Comparison of ENCODE assay signal across 16 mouse cellular contexts in genomic region chr17:59421489-59421888, GRCm38 (mm10).
DNase-seq lines count a peak whose midpoint lies in the region; ATAC-seq lines count a peak whose summit lies in the region.
"Had no signal": no experiment of that assay in that cellular context is flagged by ENCODE, and none has a peak within 500 bp of the region (broad histone marks: within the 10 kb centered on the region; RNA-seq: fewer than 3 reads in every experiment).

No protein-coding gene starts in this region.

- 31% methylated on average over 14 of the region's 14 CpGs for WGBS in limb, embryonic 10.5 days
- 41% methylated on average over 14 of the region's 14 CpGs for WGBS in neural tube, embryonic 14.5 days

- DNase-seq in frontal cortex, postnatal 36 days (ENCODE audit: low spot score in 2 of 2): peak; percentile 6
- no peak for DNase-seq in frontal cortex, postnatal 14 days (ENCODE audit: low spot score in 2 of 2)
- peak; percentile 3 to 7 for DNase-seq in layer of hippocampus, postnatal 36 days
- no peak for DNase-seq in layer of hippocampus, postnatal 10 days (ENCODE audit: low spot score in 2 of 2)
- DNase-seq in limb, embryonic 10.5 days (ENCODE audit: low spot score): peak; percentile 48
- no peak for DNase-seq in thymus, postnatal 4 days
- DNase-seq: adrenal gland, postnatal 14 days; cerebellum, adult 9-11 months; gastrocnemius, postnatal 10 days; kidney, postnatal 14 days; lung, postnatal 10 days; thymus, adult 18-20 months had no signal

- no peak overlapping the region for H3K27ac ChIP-seq in limb, embryonic 10.5 days
- H3K27ac ChIP-seq in neural tube, embryonic 14.5 days (ENCODE audit: low read depth, low read length): peak overlapping the region; percentile 45
- H3K27ac ChIP-seq: liver, embryonic 12.5 days had no signal

- H3K9ac ChIP-seq in neural tube, embryonic 14.5 days (replicated peaks; ENCODE audit: low read depth, low read length): 0 out of 2 replicates have a peak overlapping the region, but pooled peaks have one; percentile 21
- H3K9ac ChIP-seq: heart, embryonic 12.5 days; liver, embryonic 12.5 days had no signal

- no peaks in the 10 kb centered on the region for H3K9me3 ChIP-seq in limb, embryonic 10.5 days (replicated peaks)
- no peaks in the 10 kb centered on the region for H3K9me3 ChIP-seq in neural tube, embryonic 14.5 days (ENCODE audit: control insufficient read depth, low read length)
- H3K9me3 ChIP-seq: heart, embryonic 12.5 days; liver, embryonic 12.5 days had no signal

- H3K4me1 ChIP-seq in limb, embryonic 10.5 days: peaks cover 18% of the 10 kb centered on the region; the same call in 1 of the 2 replicates
- H3K4me1 ChIP-seq in neural tube, embryonic 14.5 days (ENCODE audit: control insufficient read depth, insufficient read depth, low read length): no peaks in the 10 kb centered on the region
- H3K4me1 ChIP-seq: heart, embryonic 12.5 days; liver, embryonic 12.5 days had no signal

- peak; percentile 92 for ATAC-seq in neural tube, embryonic 14.5 days (ENCODE audit: low read depth)
- ATAC-seq: CD4-positive, CD25-positive, alpha-beta regulatory T cell, adult 4 months; liver, embryonic 12.5 days had no signal

- H3K36me3 ChIP-seq in limb, embryonic 10.5 days: no peaks in the 10 kb centered on the region
- no peaks in the 10 kb centered on the region for H3K36me3 ChIP-seq in neural tube, embryonic 14.5 days (ENCODE audit: control insufficient read depth, insufficient read depth, low read length)
- H3K36me3 ChIP-seq: heart, embryonic 12.5 days; liver, embryonic 12.5 days had no signal

- H3K27me3 ChIP-seq in limb, embryonic 10.5 days (ENCODE audit: low read depth, poor library complexity, severe bottlenecking): no peaks in the 10 kb centered on the region
- no peaks in the 10 kb centered on the region for H3K27me3 ChIP-seq in neural tube, embryonic 14.5 days (ENCODE audit: control insufficient read depth, insufficient read depth, low read length)
- H3K27me3 ChIP-seq: heart, embryonic 12.5 days; liver, embryonic 12.5 days had no signal

- peak overlapping the region; percentile 17; the same call in 1 of the 2 replicates for H3K4me3 ChIP-seq in limb, embryonic 10.5 days
- no peak overlapping the region for H3K4me3 ChIP-seq in neural tube, embryonic 14.5 days (ENCODE audit: low read depth, low read length)
- H3K4me3 ChIP-seq: heart, embryonic 12.5 days; liver, embryonic 12.5 days had no signal

- peak overlapping the region; percentile 33 for H3K4me2 ChIP-seq in neural tube, embryonic 14.5 days (ENCODE audit: low read depth, low read length)
- H3K4me2 ChIP-seq: heart, embryonic 12.5 days; liver, embryonic 12.5 days had no signal

Comparison
In these comparisons a context has a peak if more than half of its experiments do, and no peak if none do; other contexts are left out.
1. DNase-seq: peak in frontal cortex, postnatal 36 days (2 of 2), layer of hippocampus, postnatal 36 days (2 of 2) and limb, embryonic 10.5 days (single experiment); none in frontal cortex, postnatal 14 days (0 of 2), layer of hippocampus, postnatal 10 days (0 of 2) and thymus, postnatal 4 days (single experiment).